Mouse (Mus musculus) megakaryocyte-erythroid progenitor cell, adult 5-6 weeks (primary cell): ENCODE results near the gene Prr22. TPM values are rescaled to one million over a fixed set of nuclear protein-coding genes. Genes with fewer than 3 reads are reported as not detected.

Experiments used
- ATAC-seq: replicated peaks from 2 replicates; pipeline ENCODE4 v1.8.0; 2016; ENCODE audit warnings: mild to moderate bottlenecking, inconsistent platforms; ENCODE audit not compliant: severe bottlenecking, poor library complexity, low FRiP score, low TSS enrichment
- total RNA-seq, 2 experiments: library from RNA; stranded (forward) in 1 of 2; stranded (reverse) in 1 of 2; fragments of 200-1000, 215-1000 nt in 1 of 2; fragments of >200 nt in 1 of 2; fragmentation: Nextera tagmentation in 1 of 2; gene quantifications; 2 replicates each; pipeline ENCODE4 v1.2.3; 2014 to 2017

Prr22 gene
- total RNA-seq, 2 experiments from 2014 or later = 1.3 to 5.4 TPM

GRCm38 (mm10) chr17:56758132-56758531 lies 11.9 kb upstream of the Prr22 start:
- ATAC-seq = peak; percentile 5; the same call in 1 of the 2 replicates

GRCm38 (mm10) chr17:56759261-56759660 lies 10.8 kb upstream of the Prr22 start:
- ATAC-seq = no peak

- no peak for ATAC-seq
Observed at GRCm38 (mm10) chr17:56761077-56761476, 9.0 kb upstream of the Prr22 start.

- ATAC-seq = peak; percentile 53
Observed at GRCm38 (mm10) chr17:56761991-56762410, 8.0 kb upstream of the Prr22 start.

- peak; percentile 28 for ATAC-seq
Observed at GRCm38 (mm10) chr17:56762769-56763731, 7.0 kb upstream of the Prr22 start.

GRCm38 (mm10) chr17:56763741-56764250 lies 6.3 kb upstream of the Prr22 start:
- no peak for ATAC-seq

- peak; percentile 67 for ATAC-seq
Observed at GRCm38 (mm10) chr17:56764474-56765354, 5.3 kb upstream of the Prr22 start, which contains the start of gene Dus3l. Gene Dus3l, plus strand, starts transcription at chr17:56764757.

GRCm38 (mm10) chr17:56765431-56765830 lies 4.6 kb upstream of the Prr22 start:
- ATAC-seq = no peak

- no peak for ATAC-seq
Observed at GRCm38 (mm10) chr17:56766631-56767405, 3.2 kb upstream of the Prr22 start.

- ATAC-seq = no peak
Observed at GRCm38 (mm10) chr17:56767531-56768135, 2.4 kb upstream of the Prr22 start.

GRCm38 (mm10) chr17:56768941-56769340 lies 1.1 kb upstream of the Prr22 start:
- no peak for ATAC-seq

GRCm38 (mm10) chr17:56777568-56777967 lies 7.5 kb downstream of the Prr22 start:
- no peak for ATAC-seq

GRCm38 (mm10) chr17:56778779-56779362 lies 8.8 kb downstream of the Prr22 start:
- ATAC-seq = no peak

- ATAC-seq = no peak
Observed at GRCm38 (mm10) chr17:56780291-56780978, 10.4 kb downstream of the Prr22 start.

GRCm38 (mm10) chr17:56788886-56789285 lies 18.8 kb downstream of the Prr22 start:
- 0 out of 2 replicates have a peak, but pooled peaks have one; percentile 23 for ATAC-seq

- ATAC-seq = no peak
Observed at GRCm38 (mm10) chr17:56789286-56789685, 19.2 kb downstream of the Prr22 start.

- ATAC-seq = no peak
Observed at GRCm38 (mm10) chr17:56792588-56792987, 22.5 kb downstream of the Prr22 start.
